Mouse (Mus musculus) hindbrain, embryonic 11.5 days (tissue): ENCODE results near the gene Lgals2. TPM values are rescaled to one million over a fixed set of nuclear protein-coding genes. Genes with fewer than 3 reads are reported as not detected.

Experiments used
- ATAC-seq: fragments of 200-750 bp; cut with Nextera tagmentation; 2 replicates; pipeline ENCODE4 v1.8.0; 2017; ENCODE audit warnings: mild to moderate bottlenecking, moderate TSS enrichment, moderate library complexity; ENCODE audit not compliant: low FRiP score
- DNase-seq: peaks from one replicate; pipeline ENCODE4 v3.0.0-alpha.2; 2015; ENCODE audit warnings: low spot score
- H3K27ac ChIP-seq: fragments of 300-500 bp; sonication (generic); 2 replicates; pipeline ENCODE4 v1.5.1; 2014; ENCODE audit warnings: mild to moderate bottlenecking, low read depth, low read length
- H3K27me3 ChIP-seq: fragments of 300-500 bp; sonication (generic); 2 replicates; pipeline ENCODE4 v1.6.1; 2014; ENCODE audit warnings: mild to moderate bottlenecking, low read length, moderate library complexity, mixed read lengths; ENCODE audit not compliant: control insufficient read depth, insufficient read depth
- H3K36me3 ChIP-seq: fragments of 300-500 bp; sonication (generic); 2 replicates; pipeline ENCODE4 v1.6.1; 2014; ENCODE audit warnings: mild to moderate bottlenecking, low read length, moderate library complexity, mixed read lengths; ENCODE audit not compliant: control insufficient read depth, insufficient read depth
- H3K4me1 ChIP-seq: fragments of 300-500 bp; sonication (generic); replicated peaks from 2 replicates; pipeline ENCODE4 v1.6.1; 2014; ENCODE audit warnings: low read length, mixed read lengths; ENCODE audit not compliant: control insufficient read depth, insufficient read depth
- H3K4me2 ChIP-seq: fragments of 300-500 bp; sonication (generic); replicated peaks from 2 replicates; pipeline ENCODE4 v1.6.1; 2014; ENCODE audit warnings: mild to moderate bottlenecking, low read depth, low read length
- H3K4me3 ChIP-seq: fragments of 300-500 bp; sonication (generic); 2 replicates; pipeline ENCODE4 v1.5.1; 2014; ENCODE audit warnings: low read depth, low read length
- H3K9ac ChIP-seq: fragments of 300-500 bp; sonication (generic); 2 replicates; pipeline ENCODE4 v1.6.1; 2014; ENCODE audit warnings: low read depth, low read length
- H3K9me3 ChIP-seq: fragments of 300-500 bp; sonication (generic); 2 replicates; pipeline ENCODE4 v1.6.1; 2016; ENCODE audit warnings: low read length; ENCODE audit not compliant: control insufficient read depth
- WGBS: fragments of 180-500 bp; shearing (Covaris S2); extraction: QIAGEN DNeasy Blood & Tissue Kit; methylation state at CpG from one replicate; pipeline ENCODE4 v1.1.7; 2014; 5-methylcytosine and 5-hydroxymethylcytosine counted together
- polyA plus RNA-seq: library from polyadenylated mRNA; unstranded; fragments of >200 nt; fragmentation: Nextera tagmentation; extraction: Ambion mirVana; gene quantifications from 2 replicates; pipeline ENCODE4 v1.2.1, GENCODE M21; 2014

Gene Lgals2
- polyA plus RNA-seq, 1 experiment from 2014 or later, result not detected

DNA sequence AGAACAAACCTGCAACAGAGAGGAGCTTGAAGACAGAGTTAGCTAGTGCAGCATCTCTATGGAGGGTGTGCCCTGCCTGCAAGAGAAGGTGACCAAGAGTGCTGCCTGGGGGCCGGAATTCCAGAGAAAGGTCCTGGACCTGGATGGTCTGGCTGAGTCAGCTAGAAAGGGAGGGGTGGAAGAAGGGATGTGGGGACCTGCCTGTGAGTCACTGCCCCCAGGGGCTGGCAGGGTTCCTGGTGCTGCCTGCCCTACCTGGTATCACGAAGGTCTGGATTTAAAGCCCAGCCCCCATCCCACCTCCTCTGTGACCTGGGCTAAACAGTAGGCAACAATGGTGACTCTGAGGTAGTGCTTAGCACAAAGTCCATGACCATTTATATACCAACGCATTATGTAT, 48.2 kb downstream of the Lgals2 start:
- Histone ChIP-seq H3K27ac (no peak overlapping the region), H3K4me1 (peaks cover 8% of the 10 kb centered on the region; the same call in 1 of the 2 replicates), H3K9ac (no peak overlapping the region), H3K4me2 (no peak overlapping the region), H3K4me3 (no peak overlapping the region), H3K36me3 (no peaks in the 10 kb centered on the region), H3K27me3 (peaks cover 16% of the 10 kb centered on the region), H3K9me3 (no peaks in the 10 kb centered on the region)
- 76% methylated on average over 3 of the region's 3 CpGs for WGBS
- DNase-seq, result no peak
- no peak for ATAC-seq

- DNase-seq (no peak), ATAC-seq (no peak)
- 36% methylated on average over 2 of the region's 2 CpGs for WGBS
- Histone ChIP-seq H3K27ac (no peak overlapping the region), H3K4me2 (no peak overlapping the region), H3K36me3 (no peaks in the 10 kb centered on the region), H3K27me3 (peaks cover 18% of the 10 kb centered on the region), H3K9me3 (no peaks in the 10 kb centered on the region), H3K4me3 (no peak overlapping the region), H3K4me1 (peaks cover 8% of the 10 kb centered on the region; the same call in 1 of the 2 replicates), H3K9ac (no peak overlapping the region)
Observed at GRCm38 (mm10) chr15:78806614-78807013, 48.7 kb downstream of the Lgals2 start.

GRCm38 (mm10) chr15:78805351-78805750, 50.0 kb downstream of the Lgals2 start:
- H3K4me3 ChIP-seq, result no peak overlapping the region
- no peaks in the 10 kb centered on the region for H3K36me3 ChIP-seq
- no peak overlapping the region for H3K9ac ChIP-seq
- H3K27ac ChIP-seq, result no peak overlapping the region
- DNase-seq (no peak), ATAC-seq (no peak)
- H3K4me2 ChIP-seq, result no peak overlapping the region
- H3K9me3 ChIP-seq, result no peaks in the 10 kb centered on the region
- H3K27me3 ChIP-seq, result peaks cover 23% of the 10 kb centered on the region
- 78% methylated on average over 2 of the region's 2 CpGs for WGBS
- H3K4me1 ChIP-seq, result peaks cover 8% of the 10 kb centered on the region; the same call in 1 of the 2 replicates

- Histone ChIP-seq H3K4me1 (peaks cover 8% of the 10 kb centered on the region; the same call in 1 of the 2 replicates), H3K36me3 (no peaks in the 10 kb centered on the region), H3K27ac (no peak overlapping the region), H3K9ac (no peak overlapping the region), H3K27me3 (peaks cover 23% of the 10 kb centered on the region), H3K4me3 (no peak overlapping the region), H3K9me3 (no peaks in the 10 kb centered on the region), H3K4me2 (no peak overlapping the region)
- ATAC-seq (no peak), DNase-seq (no peak)
- WGBS, result 12% methylated on average over 6 of the region's 6 CpGs
Observed at GRCm38 (mm10) chr15:78804326-78804725, 51.0 kb downstream of the Lgals2 start.

DNA sequence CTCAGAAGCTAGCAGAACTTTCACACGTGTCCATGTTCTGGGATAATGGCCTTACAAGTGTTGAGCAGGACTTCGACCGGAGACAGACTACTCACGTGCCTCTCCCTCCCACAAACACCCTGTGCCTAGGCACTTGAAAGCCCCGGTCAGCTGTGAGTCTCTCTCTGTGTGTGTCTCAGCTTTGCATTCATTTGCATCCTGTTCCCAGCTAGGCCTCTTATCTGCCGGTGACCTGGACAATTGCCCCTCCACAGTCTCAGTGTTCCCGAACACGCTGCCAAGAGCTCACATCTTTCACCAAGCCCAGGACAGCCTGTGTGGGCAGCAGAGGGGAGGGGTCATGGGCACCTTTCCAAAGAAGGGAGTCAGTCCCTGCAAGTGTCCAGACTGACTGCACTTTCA, 51.8 kb downstream of the Lgals2 start:
- H3K4me3 ChIP-seq, result no peak overlapping the region
- H3K9ac ChIP-seq, result no peak overlapping the region
- H3K27me3 ChIP-seq, result peaks cover 23% of the 10 kb centered on the region
- DNase-seq (peak; percentile 34), ATAC-seq (no peak)
- H3K4me2 ChIP-seq, result no peak overlapping the region
- WGBS, result 1% methylated on average over 8 of the region's 8 CpGs
- H3K27ac ChIP-seq, result no peak overlapping the region
- no peaks in the 10 kb centered on the region for H3K36me3 ChIP-seq
- H3K4me1 ChIP-seq, result peaks cover 10% of the 10 kb centered on the region
- no peaks in the 10 kb centered on the region for H3K9me3 ChIP-seq

DNA sequence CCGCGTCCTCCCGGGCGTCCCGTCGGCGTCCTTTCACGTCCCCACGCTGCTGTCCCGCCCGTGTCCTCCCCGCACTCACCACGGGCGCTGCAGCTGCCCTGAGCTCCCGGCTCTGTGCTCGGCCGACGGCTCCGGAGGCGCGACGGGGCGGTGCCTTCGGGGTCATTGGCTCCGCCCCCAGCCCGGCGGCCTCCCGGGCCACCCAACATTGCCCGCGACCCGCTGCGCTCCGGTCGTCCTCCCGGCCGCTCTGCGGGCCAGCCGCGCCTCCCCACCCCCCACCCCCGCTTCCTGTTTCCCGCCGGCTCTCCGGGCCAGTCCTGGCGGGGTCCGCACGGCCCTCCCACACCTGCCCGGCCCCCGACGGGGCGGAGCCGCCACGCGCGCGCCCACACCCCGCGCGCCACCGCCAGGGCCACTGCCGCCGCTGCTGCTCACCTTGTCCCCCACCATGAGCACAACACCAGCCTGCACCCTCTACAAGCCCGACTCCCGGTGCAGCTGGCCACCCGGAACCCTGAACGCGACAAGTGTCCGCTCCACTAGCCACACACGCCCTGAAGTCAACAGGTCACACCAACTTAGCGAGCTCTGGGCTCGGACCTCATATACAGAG, 52.4 kb downstream of the Lgals2 start, which contains the start of gene Card10:
Card10 (minus strand) TSS at position 267 of the 616 bp plus-strand sequence.
- H3K9me3 ChIP-seq, result no peaks in the 10 kb centered on the region
- under 1% methylated on average over 42 of the region's 70 CpGs for WGBS
- ATAC-seq (peak; percentile 53; the same call in 1 of the 2 replicates), DNase-seq (no peak)
- H3K27ac ChIP-seq, result no peak within 1 kb of the TSS
- H3K27me3 ChIP-seq, result peaks cover 23% of the 10 kb centered on the region
- H3K36me3 ChIP-seq, result no peaks in the 10 kb centered on the region
- H3K4me3 ChIP-seq, result peak within 1 kb of the TSS; percentile 44
- peaks cover 10% of the 10 kb centered on the region for H3K4me1 ChIP-seq
- peak within 1 kb of the TSS; percentile 69 for H3K4me2 ChIP-seq
- peak within 1 kb of the TSS; percentile 52 for H3K9ac ChIP-seq

- H3K4me1 ChIP-seq, result peaks cover 10% of the 10 kb centered on the region
- ATAC-seq (0 out of 2 replicates have a peak, but pooled peaks have one; percentile 7), DNase-seq (peak; percentile 66)
- peak overlapping the region; percentile 69 for H3K4me2 ChIP-seq
- no peaks in the 10 kb centered on the region for H3K9me3 ChIP-seq
- peak overlapping the region; percentile 52 for H3K9ac ChIP-seq
- H3K4me3 ChIP-seq, result peak overlapping the region; percentile 44
- no peak overlapping the region for H3K27ac ChIP-seq
- peaks cover 23% of the 10 kb centered on the region for H3K27me3 ChIP-seq
- no peaks in the 10 kb centered on the region for H3K36me3 ChIP-seq
- 7% methylated on average over 46 of the region's 67 CpGs for WGBS
Observed at GRCm38 (mm10) chr15:78801971-78802741, 53.2 kb downstream of the Lgals2 start.

DNA sequence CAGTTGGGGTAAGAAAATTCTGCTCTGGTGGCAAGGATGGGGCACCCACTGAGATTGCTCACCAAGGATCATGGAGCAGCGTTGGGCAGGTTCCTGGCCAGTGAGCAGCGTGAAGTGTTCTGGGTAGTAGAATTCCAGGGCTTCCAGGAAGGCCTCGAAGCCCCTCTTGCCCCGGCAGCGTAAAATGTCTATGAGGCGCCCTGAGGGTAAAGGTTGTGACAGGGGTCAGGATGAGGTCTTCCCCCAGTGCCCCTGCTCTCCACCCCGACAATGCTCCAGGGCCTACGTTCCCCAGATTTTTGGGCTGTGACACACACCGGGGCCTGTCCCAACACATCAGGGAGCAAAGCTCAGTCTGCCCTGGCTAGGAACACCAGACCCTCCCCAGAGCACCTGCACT, 53.8 kb downstream of the Lgals2 start:
- Histone ChIP-seq H3K9ac (no peak overlapping the region), H3K27me3 (peaks cover 23% of the 10 kb centered on the region), H3K36me3 (no peaks in the 10 kb centered on the region), H3K4me2 (no peak overlapping the region), H3K4me1 (peaks cover 10% of the 10 kb centered on the region), H3K4me3 (no peak overlapping the region), H3K9me3 (no peaks in the 10 kb centered on the region), H3K27ac (no peak overlapping the region)
- 59% methylated on average over 9 of the region's 9 CpGs for WGBS
- no peak for ATAC-seq
- no peak for DNase-seq
